In the genomic region with DNA sequence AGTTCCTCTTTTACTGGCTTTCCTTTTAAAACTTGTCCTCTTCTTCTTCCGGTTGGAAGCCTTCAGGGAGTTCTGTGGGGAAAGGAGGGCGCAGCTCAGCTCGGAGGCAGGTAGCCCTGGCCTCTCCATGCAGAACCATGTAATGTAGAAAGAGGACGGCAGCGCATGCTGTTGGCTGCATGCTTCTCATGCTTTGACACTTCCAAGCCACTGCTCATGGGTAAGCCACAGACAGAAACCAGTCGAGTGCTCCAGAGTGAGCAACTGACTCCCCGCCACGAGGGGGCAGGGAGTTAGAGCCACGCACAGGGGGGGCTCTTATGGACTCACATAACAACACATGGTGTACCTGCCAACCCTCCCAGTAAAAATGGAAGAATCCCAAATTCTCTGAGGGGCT, we compare ENCODE assay signal across 19 mouse cellular contexts.
"Had no signal": no experiment of that assay in that cellular context is flagged by ENCODE, and none has a peak within 500 bp of the region (broad histone marks: within the 10 kb centered on the region; RNA-seq: fewer than 3 reads in every experiment).

No protein-coding gene starts in this region.

- ATAC-seq: liver, postnatal 0 days; midbrain, embryonic 13.5 days; midbrain, embryonic 16.5 days had no signal

- H3K9ac ChIP-seq: liver, embryonic 15.5 days; liver, postnatal 0 days; lung, embryonic 15.5 days; midbrain, embryonic 13.5 days; neural tube, embryonic 13.5 days; neural tube, embryonic 15.5 days; stomach, embryonic 15.5 days had no signal

- H3K27me3 ChIP-seq: liver, embryonic 15.5 days; lung, embryonic 15.5 days; midbrain, embryonic 13.5 days; neural tube, embryonic 13.5 days; neural tube, embryonic 15.5 days; stomach, embryonic 15.5 days had no signal

- H3K27ac ChIP-seq: liver, embryonic 15.5 days; lung, embryonic 15.5 days; midbrain, embryonic 10.5 days; midbrain, embryonic 13.5 days; neural tube, embryonic 13.5 days; neural tube, embryonic 15.5 days; stomach, embryonic 15.5 days; stomach, postnatal 0 days had no signal

- H3K4me3 ChIP-seq: liver, embryonic 15.5 days; lung, embryonic 15.5 days; midbrain, embryonic 10.5 days; midbrain, embryonic 13.5 days; myocyte; neural tube, embryonic 13.5 days; neural tube, embryonic 15.5 days; stomach, embryonic 15.5 days had no signal

- H3K4me1 ChIP-seq: liver, embryonic 15.5 days; midbrain, embryonic 10.5 days; midbrain, embryonic 13.5 days; neural tube, embryonic 13.5 days; neural tube, embryonic 15.5 days; stomach, embryonic 15.5 days had no signal

- H3K4me2 ChIP-seq: liver, embryonic 15.5 days; lung, embryonic 15.5 days; midbrain, embryonic 13.5 days; neural tube, embryonic 13.5 days; neural tube, embryonic 15.5 days; stomach, embryonic 15.5 days had no signal

- DNase-seq: liver, postnatal 0 days; lung, adult 2 months; lung, postnatal 10 days; lung, postnatal 4 days; retina, postnatal 1 day; right cerebral cortex, adult 18-20 months; thymus, adult 2 months; thymus, postnatal 25 days; thymus, postnatal 4 days had no signal

- H3K9me3 ChIP-seq: liver, embryonic 15.5 days; lung, embryonic 15.5 days; midbrain, embryonic 10.5 days; midbrain, embryonic 13.5 days; neural tube, embryonic 13.5 days; neural tube, embryonic 15.5 days; stomach, embryonic 15.5 days had no signal

- H3K36me3 ChIP-seq: liver, embryonic 15.5 days; lung, embryonic 15.5 days; midbrain, embryonic 10.5 days; midbrain, embryonic 13.5 days; neural tube, embryonic 15.5 days; stomach, embryonic 15.5 days had no signal
